In the genomic region with DNA sequence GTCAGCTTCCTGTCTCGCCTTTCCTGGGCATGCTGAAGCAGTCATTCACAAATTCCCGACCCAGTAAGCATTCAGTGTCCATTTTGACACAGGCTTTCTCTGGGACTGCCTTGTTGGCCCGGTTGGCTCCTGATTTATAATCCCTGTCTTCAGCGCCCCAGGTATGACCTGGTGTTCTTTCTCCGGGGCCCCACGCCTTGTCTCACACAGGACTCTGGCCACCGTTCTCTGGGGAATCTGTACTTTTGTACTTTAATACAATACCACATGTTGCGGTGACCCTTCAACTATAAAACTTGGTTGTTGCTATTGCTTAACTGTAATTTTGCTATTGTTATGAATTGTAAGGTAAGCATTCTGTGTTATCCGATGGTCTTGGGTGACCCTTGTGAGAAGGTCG, we compare ENCODE assay signal across 27 mouse cellular contexts. TPM values are rescaled to one million over a fixed set of nuclear protein-coding genes. Genes with fewer than 3 reads are reported as not detected.
DNase-seq lines count a peak whose midpoint lies in the region; ATAC-seq and TF ChIP-seq lines count a peak whose summit lies in the region.
"Had no signal": no experiment of that assay in that cellular context is flagged by ENCODE, and none has a peak within 500 bp of the region (broad histone marks: within the 10 kb centered on the region; RNA-seq: fewer than 3 reads in every experiment).

No protein-coding gene starts in this region.

- no peak overlapping the region for H3K9ac ChIP-seq in kidney, embryonic 14.5 days (ENCODE audit: low read depth, low read length)
- H3K9ac ChIP-seq in hindbrain, postnatal 0 days (replicated peaks; ENCODE audit: low read length): no peak overlapping the region
- H3K9ac ChIP-seq in hindbrain, embryonic 13.5 days: no peak overlapping the region
- H3K9ac ChIP-seq: embryonic facial prominence, embryonic 12.5 days; forebrain, embryonic 15.5 days; heart, embryonic 15.5 days; hindbrain, embryonic 15.5 days had no signal

- H3K4me2 ChIP-seq in kidney, embryonic 14.5 days (replicated peaks; ENCODE audit: low read depth, low read length): no peak overlapping the region
- no peak overlapping the region for H3K4me2 ChIP-seq in hindbrain, postnatal 0 days (ENCODE audit: low read depth, low read length)
- no peak overlapping the region for H3K4me2 ChIP-seq in hindbrain, embryonic 13.5 days
- H3K4me2 ChIP-seq: embryonic facial prominence, embryonic 12.5 days; forebrain, embryonic 15.5 days; heart, embryonic 15.5 days; hindbrain, embryonic 15.5 days had no signal

- H3K4me3 ChIP-seq in kidney, embryonic 14.5 days (ENCODE audit: low read length): no peak overlapping the region
- no peak overlapping the region for H3K4me3 ChIP-seq in hindbrain, postnatal 0 days (ENCODE audit: low read length)
- H3K4me3 ChIP-seq in hindbrain, embryonic 13.5 days: no peak overlapping the region
- H3K4me3 ChIP-seq: embryonic facial prominence, embryonic 12.5 days; forebrain, embryonic 15.5 days; heart, embryonic 15.5 days; hindbrain, embryonic 10.5 days; hindbrain, embryonic 15.5 days had no signal

- no peaks in the 10 kb centered on the region for H3K36me3 ChIP-seq in kidney, embryonic 14.5 days (ENCODE audit: control insufficient read depth, insufficient read depth, low read length)
- H3K36me3 ChIP-seq in hindbrain, postnatal 0 days (ENCODE audit: insufficient read depth, low read length): no peaks in the 10 kb centered on the region
- no peaks in the 10 kb centered on the region for H3K36me3 ChIP-seq in hindbrain, embryonic 13.5 days
- H3K36me3 ChIP-seq: embryonic facial prominence, embryonic 12.5 days; forebrain, embryonic 15.5 days; heart, embryonic 15.5 days; hindbrain, embryonic 10.5 days; hindbrain, embryonic 15.5 days had no signal

- ATAC-seq in kidney, embryonic 14.5 days (ENCODE audit: low FRiP score, low TSS enrichment): no peak
- ATAC-seq in hindbrain, postnatal 0 days: no peak
- no peak for ATAC-seq in hindbrain, embryonic 13.5 days (ENCODE audit: low FRiP score)
- ATAC-seq: activated CD4-positive, CD25-positive, alpha-beta regulatory T cell, adult 4 months; forebrain, embryonic 15.5 days; Patski had no signal

- H3K27ac ChIP-seq in kidney, embryonic 14.5 days (ENCODE audit: low read depth, low read length): no peak overlapping the region
- no peak overlapping the region for H3K27ac ChIP-seq in hindbrain, postnatal 0 days
- H3K27ac ChIP-seq in hindbrain, embryonic 13.5 days: no peak overlapping the region
- H3K27ac ChIP-seq: embryonic facial prominence, embryonic 12.5 days; forebrain, embryonic 15.5 days; heart, embryonic 15.5 days; hindbrain, embryonic 10.5 days; hindbrain, embryonic 15.5 days had no signal

- 75% methylated on average over 10 of the region's 10 CpGs for WGBS in kidney, embryonic 14.5 days
- WGBS in hindbrain, postnatal 0 days: 93% methylated on average over 10 of the region's 10 CpGs
- 93% methylated on average over 10 of the region's 10 CpGs for WGBS in hindbrain, embryonic 13.5 days

- H3K9me3 ChIP-seq in kidney, embryonic 14.5 days (ENCODE audit: control insufficient read depth, low read length): no peaks in the 10 kb centered on the region
- H3K9me3 ChIP-seq in hindbrain, postnatal 0 days (ENCODE audit: low read length): no peaks in the 10 kb centered on the region
- H3K9me3 ChIP-seq in hindbrain, embryonic 13.5 days: no peaks in the 10 kb centered on the region
- H3K9me3 ChIP-seq: embryonic facial prominence, embryonic 12.5 days; forebrain, embryonic 15.5 days; heart, embryonic 15.5 days; hindbrain, embryonic 10.5 days; hindbrain, embryonic 15.5 days had no signal

- H3K4me1 ChIP-seq in kidney, embryonic 14.5 days (ENCODE audit: control insufficient read depth, insufficient read depth, low read length): no peaks in the 10 kb centered on the region
- no peaks in the 10 kb centered on the region for H3K4me1 ChIP-seq in hindbrain, postnatal 0 days (ENCODE audit: insufficient read depth, low read length)
- no peaks in the 10 kb centered on the region for H3K4me1 ChIP-seq in hindbrain, embryonic 13.5 days (replicated peaks)
- H3K4me1 ChIP-seq: embryonic facial prominence, embryonic 12.5 days; hindbrain, embryonic 10.5 days; hindbrain, embryonic 15.5 days had no signal

- H3K27me3 ChIP-seq in kidney, embryonic 14.5 days (ENCODE audit: control insufficient read depth, insufficient read depth, low read length): no peaks in the 10 kb centered on the region
- H3K27me3 ChIP-seq in hindbrain, postnatal 0 days (ENCODE audit: insufficient read depth, low read length): no peaks in the 10 kb centered on the region
- H3K27me3 ChIP-seq in hindbrain, embryonic 13.5 days: no peaks in the 10 kb centered on the region
- H3K27me3 ChIP-seq: CH12.LX; embryonic facial prominence, embryonic 12.5 days; forebrain, embryonic 15.5 days; heart, embryonic 15.5 days; hindbrain, embryonic 15.5 days; Patski had no signal

- DNase-seq in kidney, adult 11 months: peak; percentile 61
- no peak for DNase-seq in kidney, postnatal 10 days
- peak; percentile 86 for DNase-seq in kidney, adult 9 months
- peak; percentile 32 for DNase-seq in kidney, postnatal 14 days
- no peak for DNase-seq in hindbrain, postnatal 0 days (ENCODE audit: low spot score)
- no peak for DNase-seq in yolk sac, embryonic 10.5 days (ENCODE audit: low spot score)
- DNase-seq: adrenal gland, postnatal 25 days; cerebellum, adult 11 months; cerebellum, adult 8-10 months; cerebellum, postnatal 14 days; gastrocnemius, postnatal 10 days; heart, adult 18-20 months had no signal

- no peak for TF ChIP-seq CTCF in hindbrain, postnatal 0 days (IDR thresholded peaks at IDR 0.05; ENCODE audit: low read depth)

RNA-seq across cellular contexts. Expression of a gene that starts 26.7 kb away (rescaled TPM):
- 0.59 TPM in 1 of 2 replicates, not detected in the other for polyA plus RNA-seq in kidney, embryonic 14.5 days (2014; fragmentation: Nextera tagmentation; extraction: Ambion mirVana)
- not detected in 2 replicates for total RNA-seq in hindbrain, postnatal 0 days (2014; rRNA removed)
- polyA plus RNA-seq in hindbrain, postnatal 0 days (2015; fragmentation: Nextera tagmentation; extraction: Ambion mirVana): 0.54 TPM in 1 of 2 replicates, not detected in the other
- polyA plus RNA-seq in hindbrain, embryonic 13.5 days (2015; fragmentation: Nextera tagmentation; extraction: Ambion mirVana): not detected in 2 replicates
- total RNA-seq: adrenal gland, adult 18-20 months; adrenal gland, postnatal 25 days; gastrocnemius, postnatal 10 days; gastrocnemius, postnatal 4 days; heart, adult 18-20 months; heart, postnatal 25 days had no signal
- polyA plus RNA-seq: activated CD4-positive, CD25-positive, alpha-beta regulatory T cell, adult 4 months; embryonic facial prominence, embryonic 12.5 days; forebrain, embryonic 11.5 days; forebrain, embryonic 15.5 days; heart, embryonic 11.5 days; heart, embryonic 15.5 days; hindbrain, embryonic 10.5 days; hindbrain, embryonic 15.5 days had no signal

Comparison
In these comparisons a context has a peak if more than half of its experiments do, and no peak if none do; other contexts are left out.
1. DNase-seq: peak in kidney, adult 11 months (single experiment), kidney, adult 9 months (single experiment) and kidney, postnatal 14 days (single experiment); none in kidney, postnatal 10 days (single experiment), hindbrain, postnatal 0 days (single experiment) and yolk sac, embryonic 10.5 days (single experiment).